Mouse (Mus musculus) olfactory bulb, adult 2 months (tissue): Measurements from ENCODE around the gene Snd1.

Experiments used
- CTCF ChIP-seq: fragments of 200-500 bp; IDR thresholded peaks from 2 replicates; pipeline ENCODE4 v1.5.1; 2012; ENCODE audit warnings: low read depth, mild to moderate bottlenecking, low read length, moderate library complexity; ENCODE audit not compliant: insufficient read depth
- POLR2A ChIP-seq: fragments of 200-500 bp; IDR thresholded peaks from 2 replicates; pipeline ENCODE4 v1.6.1; 2012; ENCODE audit warnings: mild to moderate bottlenecking, low read depth, low read length, moderate library complexity; ENCODE audit not compliant: insufficient read depth

- TF ChIP-seq CTCF (no peak), POLR2A (no peak)
These were observed 128.5 kb downstream of the Snd1 start for GRCm38 (mm10) chr6:28603401-28603800.
